Mouse (Mus musculus): ENCODE results near the gene Eif2b2. TPM values are rescaled to one million over a fixed set of nuclear protein-coding genes. Genes with fewer than 3 reads are reported as not detected.

The Eif2b2 gene
- 10 to 100 TPM; 56.9 to 72.5 TPM for total RNA-seq (2021)
- long read RNA-seq, experiment 1, transcript Eif2b2-201 (8 exons, 1,605 nt) = major isoform, 51 of 61 reads
- long read RNA-seq, experiment 1, partial matches to known transcripts = 5 of 61 reads
- long read RNA-seq, experiment 1, other reads (novel, unspliced or antisense) = 5 of 61 reads
- long read RNA-seq, experiment 2, transcript Eif2b2-201 (8 exons, 1,605 nt) = major isoform, 50 of 58 reads
- long read RNA-seq, experiment 2, partial matches to known transcripts = 2 of 58 reads
- long read RNA-seq, experiment 2, other reads (novel, unspliced or antisense) = 6 of 58 reads

DNA sequence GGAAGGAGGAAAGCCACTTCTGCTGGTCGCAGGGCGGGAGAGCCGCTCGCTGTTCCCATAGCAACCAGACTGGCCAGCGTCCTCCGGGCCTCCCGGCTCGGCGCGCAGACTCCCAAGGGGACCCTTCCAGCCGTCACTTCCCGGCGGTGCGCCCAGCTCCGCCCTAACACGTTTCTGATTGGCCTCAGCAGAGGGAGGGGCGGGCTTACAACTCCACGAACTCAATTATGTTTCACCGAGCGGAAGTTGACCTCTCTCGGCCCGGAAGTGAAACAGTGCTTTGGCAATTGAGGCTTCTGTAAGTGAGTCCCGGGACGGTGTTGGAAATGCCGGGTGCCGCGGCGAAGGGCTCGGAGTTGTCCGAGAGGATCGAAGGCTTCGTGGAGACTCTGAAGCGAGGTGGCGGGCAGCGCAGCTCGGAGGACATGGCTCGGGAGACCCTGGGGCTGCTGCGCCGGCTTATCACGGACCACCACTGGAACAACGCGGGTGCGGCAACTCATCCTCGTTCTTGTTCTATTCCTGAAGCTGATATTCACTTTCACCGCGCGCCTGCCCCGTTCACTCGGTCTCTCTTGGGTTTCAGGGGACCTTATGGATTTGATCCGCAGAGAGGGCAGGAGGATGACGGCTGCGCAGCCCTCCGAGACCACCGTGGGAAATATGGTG lies at the start of gene Eif2b2:
Gene Eif2b2, plus strand, starts transcription at position 246 of the 669 bp plus-strand sequence.
- DNase-seq (ENCODE audit: low spot score) = peak; percentile 99

DNA sequence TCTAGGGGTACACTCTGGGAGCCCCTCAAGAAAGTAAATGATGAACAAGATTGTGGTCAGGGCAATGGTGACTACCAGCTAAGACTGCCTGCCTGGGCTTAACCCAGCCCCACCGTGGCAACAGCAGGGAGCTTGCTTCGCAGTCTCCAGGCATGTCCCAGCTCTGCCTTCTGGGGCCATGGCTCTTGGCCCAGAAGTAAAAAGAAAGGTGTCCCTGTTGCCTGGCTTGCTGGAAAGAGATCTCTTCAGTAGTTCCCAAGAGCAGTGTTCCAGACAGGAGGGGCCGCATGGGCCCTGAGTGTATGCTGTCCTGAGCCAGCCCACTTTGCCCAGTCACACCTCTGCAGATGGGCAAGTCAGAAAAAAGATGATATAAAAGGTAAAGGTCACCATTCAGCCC lies 49.4 kb upstream of the Eif2b2 start:
- no peak for DNase-seq (ENCODE audit: low spot score)

DNA sequence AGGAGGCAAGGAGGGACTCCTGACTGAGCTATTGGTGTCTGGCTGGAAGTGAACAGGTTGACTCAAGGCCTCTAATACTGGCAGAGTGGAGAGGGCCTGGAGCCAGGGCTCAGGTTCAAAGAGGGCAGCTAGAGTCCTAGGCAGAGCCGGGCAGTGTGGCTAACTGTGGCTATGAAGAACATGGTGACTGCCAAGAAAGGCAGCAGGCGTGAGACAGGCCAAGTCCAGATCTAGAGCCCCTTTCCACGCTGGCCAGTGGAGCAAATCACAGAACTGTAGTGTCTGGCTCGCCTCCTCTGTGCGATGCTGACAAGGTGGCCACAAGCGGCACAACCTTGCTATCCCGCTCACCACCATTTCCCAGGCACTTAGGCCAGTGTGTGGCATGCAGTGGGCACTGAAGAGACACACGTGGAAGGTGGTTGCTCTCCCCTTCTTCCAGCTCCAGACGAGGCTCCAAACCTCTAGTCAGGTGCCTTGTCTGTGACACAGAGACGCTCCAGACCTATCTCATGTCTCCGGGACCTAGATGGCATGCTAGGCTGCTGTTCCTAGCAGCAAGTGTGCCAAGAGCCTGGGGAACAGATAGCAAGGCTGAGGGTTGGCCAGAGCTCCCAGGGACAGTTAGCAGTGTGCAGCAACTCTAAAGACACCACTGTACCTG lies 48.9 kb upstream of the Eif2b2 start:
- DNase-seq (ENCODE audit: low spot score) = peak; percentile 81

DNA sequence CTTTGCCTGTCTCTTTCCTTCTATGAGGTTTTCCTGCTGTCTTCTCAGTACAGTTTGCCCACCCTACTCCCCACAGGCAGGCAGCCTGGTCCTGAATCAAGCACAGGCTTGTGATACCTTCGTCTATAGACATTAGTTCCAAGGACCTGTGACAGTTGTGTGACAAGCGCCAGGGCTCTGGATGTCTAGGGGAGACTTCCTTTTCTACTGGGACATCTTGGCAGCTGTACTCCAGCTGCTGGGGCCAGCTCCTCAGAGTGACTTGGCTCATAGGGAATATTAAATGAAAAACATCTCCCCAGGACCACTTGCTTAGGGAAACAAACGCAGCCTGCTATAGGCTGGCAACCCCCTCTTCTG lies 48.4 kb upstream of the Eif2b2 start:
- no peak for DNase-seq (ENCODE audit: low spot score)

DNA sequence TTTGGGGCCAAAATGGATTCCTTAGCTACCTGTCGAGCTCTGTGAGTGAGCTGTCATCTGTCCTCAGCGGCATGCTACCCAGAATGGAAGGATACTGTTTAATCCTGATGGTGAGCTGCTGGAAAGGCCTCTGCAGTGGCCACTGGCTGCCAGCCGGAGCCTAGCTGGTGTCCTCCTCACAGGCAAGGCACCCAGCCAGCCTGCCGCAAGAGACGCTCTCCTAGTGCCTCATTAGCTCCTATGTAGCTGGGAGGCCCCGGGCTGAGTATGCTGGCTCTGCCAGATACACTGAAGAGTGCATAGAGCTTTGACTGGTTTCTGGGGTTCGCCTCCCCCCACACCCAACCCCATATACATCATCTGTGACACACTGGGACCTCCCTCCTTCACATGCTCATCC lies 45.3 kb upstream of the Eif2b2 start:
- peak; percentile 59 for DNase-seq (ENCODE audit: low spot score)

DNA sequence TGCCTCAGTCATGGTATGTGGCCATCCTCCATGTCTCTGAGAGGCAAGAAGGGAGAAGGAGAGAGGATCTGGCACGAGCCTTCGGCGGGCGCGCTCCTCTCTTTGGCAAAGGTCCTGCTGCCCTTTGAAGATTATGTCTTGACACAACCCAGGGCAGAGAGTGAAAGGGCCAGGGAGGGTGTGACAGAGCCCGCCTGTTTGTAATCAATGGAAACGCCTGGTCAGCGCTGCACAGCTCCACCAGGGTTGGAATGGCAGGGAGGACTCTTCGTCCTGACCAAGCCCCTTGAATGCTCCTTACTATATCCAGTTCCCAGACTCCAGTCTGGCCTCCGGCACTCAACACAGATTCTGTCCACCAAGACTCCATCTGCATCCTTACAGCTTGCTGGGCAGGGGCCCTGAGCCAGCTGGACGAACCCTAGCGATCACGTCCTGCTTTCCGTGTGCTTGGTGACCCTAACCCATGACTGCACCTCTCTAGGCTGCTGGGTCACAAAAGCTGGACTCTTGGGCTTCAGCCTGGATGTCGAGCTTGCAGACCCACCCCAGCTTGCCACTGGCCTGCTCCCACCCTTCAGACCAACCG lies 44.1 kb upstream of the Eif2b2 start:
- DNase-seq (ENCODE audit: low spot score) = no peak

DNA sequence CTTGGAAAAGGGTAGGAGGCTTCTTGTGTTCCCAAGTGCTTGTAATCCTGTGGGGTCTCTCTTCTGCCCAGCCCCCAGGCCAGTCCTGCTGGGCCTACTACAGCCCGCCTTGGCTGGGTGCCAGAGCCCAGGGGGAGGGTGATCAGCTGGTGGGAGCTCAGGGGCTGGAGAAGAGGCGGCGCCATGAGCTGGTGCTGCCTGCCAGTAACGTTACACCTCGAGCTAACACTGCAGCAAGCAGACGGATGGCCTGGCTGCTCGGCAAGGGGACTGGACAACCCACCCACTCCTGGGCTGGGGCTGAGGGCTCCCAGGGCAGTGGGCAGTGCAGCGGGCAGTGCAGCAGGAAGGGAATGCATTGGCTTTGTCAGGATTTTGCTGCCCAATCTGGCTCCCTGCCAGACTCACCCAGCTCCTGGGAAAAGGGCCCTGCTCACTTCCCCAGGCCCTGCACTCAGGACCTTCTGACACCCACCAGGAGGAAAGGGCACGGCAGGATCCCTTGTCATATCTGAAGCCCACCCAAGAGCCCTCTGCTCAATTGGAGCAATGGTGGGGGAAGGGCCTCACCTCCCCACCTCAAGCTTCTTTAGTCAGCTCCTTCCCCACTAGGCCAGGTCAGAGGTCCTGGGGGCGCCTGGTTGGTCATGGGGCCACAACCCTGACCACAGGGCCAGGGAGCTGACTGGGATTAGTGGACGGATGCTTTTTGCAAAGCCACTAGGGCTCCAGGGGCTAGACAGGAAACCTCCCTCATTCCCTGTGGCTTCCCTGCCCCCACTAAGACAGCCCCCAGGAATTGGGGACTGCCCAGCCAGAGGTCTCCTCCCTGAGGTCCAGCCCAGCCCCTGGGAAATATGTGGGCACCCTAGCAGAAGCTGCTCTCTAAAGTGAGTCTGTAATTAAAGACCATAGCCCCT lies 43.1 kb upstream of the Eif2b2 start:
- DNase-seq (ENCODE audit: low spot score) = no peak

DNA sequence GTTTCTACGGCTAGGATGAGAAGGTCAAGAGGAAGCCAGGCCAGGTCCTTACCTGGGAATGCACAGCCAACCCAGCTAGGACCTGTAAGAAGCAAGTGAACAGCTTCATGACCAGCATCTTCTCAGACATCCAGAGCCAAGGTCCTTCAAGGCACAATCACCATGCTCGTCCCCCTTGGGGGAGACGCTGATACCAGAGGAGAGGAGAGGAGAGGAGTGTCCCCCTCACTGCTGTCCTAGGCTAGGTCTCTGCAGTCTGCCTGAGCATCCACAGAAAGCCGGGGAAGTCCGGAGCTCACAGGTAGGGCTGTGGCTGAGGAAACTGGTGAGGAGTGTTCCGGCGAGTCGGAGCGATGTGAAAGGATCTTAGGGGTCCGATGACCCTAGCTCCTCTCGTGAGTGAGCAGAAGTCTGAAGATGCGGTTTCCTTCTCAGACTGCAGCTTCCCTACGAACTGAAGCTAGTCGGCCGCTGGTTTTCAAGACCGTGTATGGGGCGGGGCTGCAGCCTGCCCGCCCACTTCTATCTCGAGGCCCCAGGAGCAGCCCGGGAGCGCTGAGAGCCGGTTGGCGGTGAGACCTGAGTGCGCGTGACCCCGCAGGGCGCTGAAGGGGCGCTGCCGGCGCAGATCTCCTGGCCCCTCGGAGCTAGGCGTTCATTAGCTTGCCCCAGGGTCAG lies 42.3 kb upstream of the Eif2b2 start:
- no peak for DNase-seq (ENCODE audit: low spot score)

DNA sequence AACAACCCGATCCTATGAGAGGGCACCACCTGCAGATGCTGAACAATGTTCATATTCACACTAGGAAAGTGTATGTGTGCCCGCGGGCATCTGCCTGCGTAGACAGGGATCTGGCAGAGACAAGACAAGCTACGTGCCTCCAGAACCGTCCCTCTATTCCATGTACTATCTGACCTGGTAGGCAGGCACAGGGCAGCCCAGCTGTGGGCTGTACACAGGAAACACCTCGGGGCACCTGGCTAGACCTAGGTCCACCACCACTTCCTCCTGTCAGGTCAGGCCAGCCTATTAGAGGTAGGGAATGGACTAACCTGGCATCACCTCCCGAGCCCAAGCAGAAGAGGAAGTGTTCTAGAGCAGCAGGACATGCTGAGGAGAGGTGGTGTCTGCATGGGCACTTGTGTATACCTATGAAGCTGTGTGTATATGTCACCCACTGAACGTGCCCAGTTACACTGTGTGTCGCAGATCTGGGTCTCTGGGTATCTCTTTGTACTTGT lies 41.5 kb upstream of the Eif2b2 start, which contains the start of gene Pgf:
Gene Pgf, minus strand, starts transcription at position 51 of the 500 bp plus-strand sequence.
- no peak for DNase-seq (ENCODE audit: low spot score)

DNA sequence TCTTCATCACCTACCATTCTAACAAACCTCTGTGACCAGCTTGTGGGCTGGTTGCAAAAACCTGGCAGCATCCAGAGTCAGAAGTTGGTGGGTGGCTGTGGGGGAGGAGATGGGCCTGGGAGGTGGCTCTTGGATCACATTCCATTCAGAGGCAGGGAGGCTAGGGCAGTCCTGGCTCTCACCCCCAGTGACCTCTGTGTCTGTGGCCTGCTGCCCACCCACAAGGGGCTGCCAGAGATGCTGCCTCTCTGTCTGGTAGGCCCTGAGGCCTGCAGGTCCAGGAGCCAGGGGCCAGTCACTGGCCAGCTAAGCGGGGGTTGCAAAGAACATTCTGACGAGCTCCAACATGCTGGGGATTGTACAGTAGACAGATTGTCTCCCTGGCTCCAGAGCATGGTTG lies 41.0 kb upstream of the Eif2b2 start:
- no peak for DNase-seq (ENCODE audit: low spot score)

DNA sequence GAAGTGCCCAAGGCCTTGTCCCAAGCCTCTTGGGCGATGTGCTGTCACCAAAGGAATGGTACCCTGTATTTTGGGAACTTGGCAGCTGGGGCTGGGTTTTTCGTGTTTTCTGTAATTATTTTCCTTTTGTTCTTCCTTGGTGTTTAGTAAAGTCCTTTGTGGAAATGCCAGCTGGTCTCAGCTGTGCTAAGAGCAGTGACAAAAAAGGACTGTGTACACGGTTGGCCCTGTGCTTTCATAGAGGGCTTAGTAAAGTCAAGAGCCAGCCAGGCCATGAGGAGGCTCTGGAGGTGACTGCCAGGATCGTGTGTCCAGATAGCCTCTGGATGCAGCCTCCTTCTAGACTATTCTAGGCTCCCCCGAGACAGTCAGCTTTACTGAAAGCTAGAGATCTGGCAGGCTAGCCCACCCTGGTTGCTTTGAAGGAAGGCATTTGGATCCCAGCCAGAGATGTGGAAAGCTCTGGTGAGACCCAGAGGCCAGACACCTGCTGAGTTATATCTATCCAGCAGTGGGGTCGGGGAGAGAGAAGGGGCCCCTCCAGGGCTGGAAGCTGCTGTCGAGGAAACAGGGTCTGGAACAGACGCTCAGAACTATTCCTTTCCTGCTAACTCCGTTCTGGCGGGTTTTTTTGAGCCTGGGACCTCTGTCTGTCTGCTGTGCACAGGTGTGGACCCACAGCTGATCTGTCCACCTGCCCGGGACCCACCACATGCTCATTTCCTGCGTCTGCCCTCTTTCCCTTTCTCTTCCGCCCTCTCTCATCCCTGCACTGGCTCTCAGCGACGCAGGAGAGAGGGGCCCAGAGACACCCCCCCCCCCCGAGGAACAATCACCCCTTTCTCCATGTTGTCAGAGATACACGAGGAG lies 37.6 kb upstream of the Eif2b2 start:
- no peak for DNase-seq (ENCODE audit: low spot score)

DNA sequence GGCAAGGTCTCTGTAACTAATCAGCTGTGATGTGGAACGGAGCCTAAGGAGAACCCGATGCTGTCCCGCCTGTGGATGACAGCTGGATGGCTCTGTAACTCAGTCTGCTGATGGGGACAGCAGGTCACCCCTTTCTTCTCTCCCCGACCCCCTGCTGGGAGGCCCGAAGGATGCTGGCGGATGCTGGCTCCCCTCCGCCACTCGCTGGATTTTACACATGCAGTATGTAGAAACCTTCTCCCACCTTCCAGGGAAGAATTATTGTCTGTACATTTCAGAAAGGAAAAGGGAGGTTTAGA lies 37.0 kb upstream of the Eif2b2 start:
- no peak for DNase-seq (ENCODE audit: low spot score)

DNA sequence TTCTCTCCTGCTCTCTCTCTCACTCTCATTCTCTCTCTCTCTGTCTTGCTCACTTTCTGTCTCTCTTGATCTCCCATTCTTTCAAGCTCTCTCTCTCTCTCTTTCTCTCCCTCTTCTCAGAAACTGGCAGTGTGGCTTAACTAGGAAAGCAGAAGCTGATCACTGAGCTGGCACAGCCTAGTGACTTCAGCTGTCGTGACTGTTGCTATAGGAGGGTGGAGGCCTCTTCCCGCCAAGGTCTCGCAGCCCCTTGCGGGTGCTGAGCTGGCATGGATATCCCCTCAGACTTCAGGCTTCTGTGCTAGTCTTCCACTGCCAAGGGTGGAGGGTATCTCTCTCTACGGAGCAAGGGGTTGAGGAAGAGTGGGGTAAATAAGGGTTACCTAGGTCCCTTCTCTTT lies 36.4 kb upstream of the Eif2b2 start:
- no peak for DNase-seq (ENCODE audit: low spot score)

DNA sequence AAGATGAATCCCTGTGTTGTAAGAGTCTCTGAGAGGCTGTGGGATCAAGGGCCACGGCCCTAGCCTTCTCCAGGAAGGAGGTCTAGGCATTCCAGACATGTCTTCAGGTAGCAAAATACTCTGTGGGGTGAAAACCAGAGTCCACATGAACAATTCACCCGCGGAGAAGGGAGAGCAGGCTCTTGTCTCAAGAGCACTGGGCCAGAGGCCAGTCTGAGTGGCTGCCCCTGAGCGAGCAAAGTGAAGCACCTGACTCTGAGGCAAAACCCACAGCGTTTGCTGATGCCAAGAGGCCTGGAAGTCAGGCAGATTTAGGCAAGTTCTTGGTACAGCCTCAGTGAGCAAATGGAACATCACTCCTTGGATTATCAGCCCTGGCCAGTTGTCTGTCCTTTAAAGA lies 35.2 kb upstream of the Eif2b2 start:
- DNase-seq (ENCODE audit: low spot score) = no peak

DNA sequence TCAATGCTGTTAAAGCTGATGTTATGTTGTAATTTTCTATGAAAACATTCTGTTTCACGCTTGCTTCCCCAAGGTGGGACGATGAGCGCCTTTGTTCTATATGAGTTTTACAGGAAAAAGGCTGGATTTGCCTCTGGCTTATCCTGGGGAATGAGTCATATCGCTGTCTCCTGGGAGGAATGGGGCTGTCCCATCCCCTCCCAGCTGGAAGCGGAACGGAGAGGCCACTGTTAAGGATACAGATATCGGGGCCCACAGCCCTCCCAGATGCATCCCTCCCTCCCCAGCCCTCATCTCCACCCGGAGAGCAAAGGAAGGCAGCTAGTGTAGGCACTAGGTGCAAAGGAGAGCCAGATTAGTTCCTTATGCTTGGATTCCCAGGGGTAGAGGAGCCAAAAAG lies 33.5 kb upstream of the Eif2b2 start:
- DNase-seq (ENCODE audit: low spot score) = peak; percentile 62

DNA sequence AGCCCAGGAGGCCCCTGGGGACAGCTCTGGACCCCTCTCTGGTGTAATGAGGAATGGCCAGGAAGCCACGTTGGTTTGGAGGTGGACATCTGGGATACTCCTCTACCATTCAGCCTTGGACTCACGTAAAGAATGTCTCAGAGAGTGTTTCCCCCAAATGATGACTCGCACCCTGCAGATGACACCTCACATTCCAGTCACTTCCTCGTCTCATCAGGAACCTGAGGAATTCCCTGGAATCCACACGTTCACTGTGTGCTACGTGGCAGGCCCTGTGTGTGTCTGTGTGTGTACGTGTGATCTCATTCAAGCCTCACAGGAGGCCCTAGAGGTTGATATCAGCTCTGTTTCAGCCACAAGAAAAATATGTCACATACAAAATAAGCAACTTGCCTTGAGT lies 32.9 kb upstream of the Eif2b2 start:
- no peak for DNase-seq (ENCODE audit: low spot score)

DNA sequence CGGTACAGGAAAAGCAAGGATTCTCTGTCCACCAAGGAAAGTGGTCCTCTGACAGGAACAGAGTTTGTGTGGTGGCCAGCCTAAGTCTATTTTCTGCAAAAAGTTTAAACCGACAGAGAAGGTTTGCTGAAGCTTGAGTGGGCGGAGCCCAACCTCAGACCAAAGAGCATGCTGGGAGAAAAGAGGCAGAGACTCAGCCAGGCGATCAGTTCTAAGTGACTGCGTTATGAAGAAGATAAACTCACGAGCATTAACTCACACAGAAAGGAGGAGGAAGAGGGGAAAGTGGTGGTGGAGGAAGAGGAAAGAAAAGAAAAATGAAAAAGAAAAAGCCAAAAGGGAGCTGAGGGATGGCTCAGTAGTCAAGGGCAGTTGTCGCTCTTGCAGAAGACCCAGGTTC lies 29.0 kb upstream of the Eif2b2 start:
- DNase-seq (ENCODE audit: low spot score) = no peak

DNA sequence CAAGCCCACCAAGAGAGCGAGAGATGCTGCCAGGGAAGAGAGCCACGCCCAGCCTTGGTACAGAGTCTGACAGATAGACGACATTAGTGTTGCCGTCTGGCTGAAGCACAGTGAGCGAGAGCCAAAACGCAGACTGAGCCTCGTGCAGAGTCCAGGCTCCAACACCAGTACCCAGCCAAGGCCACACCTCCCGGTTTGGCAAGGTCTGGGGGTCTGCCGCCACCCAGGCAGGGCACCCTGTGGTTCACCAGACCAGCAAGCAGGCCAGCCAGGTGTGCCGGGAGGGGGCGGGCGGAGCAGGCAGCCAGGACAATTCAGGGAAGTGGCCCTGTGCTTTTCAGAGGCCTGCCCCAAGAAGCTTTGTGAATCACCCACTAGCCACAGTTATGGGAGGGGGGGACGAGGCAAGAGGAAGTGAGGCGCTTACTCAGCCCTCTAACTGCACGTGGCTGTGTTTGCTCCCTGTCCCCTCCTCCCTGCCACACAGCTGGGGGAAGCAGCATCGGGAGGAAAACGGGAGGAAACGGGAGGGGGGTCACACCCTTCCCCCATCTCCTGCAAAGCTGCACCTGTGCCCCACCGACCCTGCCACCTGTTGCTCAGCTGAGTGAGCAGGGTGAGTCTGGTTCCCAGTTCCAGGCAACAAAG lies 26.7 kb upstream of the Eif2b2 start:
- DNase-seq (ENCODE audit: low spot score) = no peak

DNA sequence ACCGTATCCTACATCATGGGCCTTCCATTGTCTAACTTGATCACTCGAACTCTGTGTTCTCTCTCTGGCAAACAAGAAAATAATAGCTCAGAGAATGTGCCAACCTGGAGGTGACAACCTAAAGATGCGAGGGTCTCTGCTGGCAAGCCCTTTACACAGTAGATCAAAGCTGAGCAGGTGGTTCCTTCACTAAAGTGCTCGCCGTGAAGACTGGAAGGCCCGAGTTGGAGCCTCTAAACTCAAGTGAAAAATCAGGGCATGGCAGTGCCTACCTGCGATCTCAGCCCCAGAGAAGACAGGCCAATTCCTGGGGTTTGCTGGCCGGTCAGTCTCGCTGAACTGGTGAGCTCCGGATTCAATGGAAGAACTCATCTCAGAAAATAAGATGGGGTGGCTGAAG lies 26.1 kb upstream of the Eif2b2 start:
- no peak for DNase-seq (ENCODE audit: low spot score)
